In the genomic region with DNA sequence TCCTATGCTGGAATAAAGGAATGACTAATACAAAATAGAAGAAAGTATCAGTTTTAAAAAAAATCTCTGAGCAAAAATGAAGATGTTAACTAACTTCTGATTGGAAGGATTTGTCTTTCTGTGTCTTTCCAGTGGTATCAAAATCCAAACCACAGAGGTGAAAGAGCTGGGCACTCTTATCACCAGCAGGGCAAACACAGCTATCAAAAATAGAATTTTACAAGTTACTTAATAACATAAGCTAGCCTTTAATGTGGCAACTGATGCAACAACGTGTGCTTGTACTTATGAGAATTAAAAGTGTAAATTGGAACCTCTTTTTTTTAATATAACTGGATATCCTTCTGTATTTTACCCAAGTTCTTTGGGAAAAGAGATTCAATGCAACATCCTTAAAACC, we compare ENCODE assay signal across 45 mouse cellular contexts. TPM values are rescaled to one million over a fixed set of nuclear protein-coding genes. Genes with fewer than 3 reads are reported as not detected.
"Had no signal": no experiment of that assay in that cellular context is flagged by ENCODE, and none has a peak within 500 bp of the region (broad histone marks: within the 10 kb centered on the region; RNA-seq: fewer than 3 reads in every experiment).

No protein-coding gene starts in this region.

- H3K9ac ChIP-seq: limb, embryonic 12.5 days; limb, embryonic 13.5 days; limb, embryonic 15.5 days; liver, embryonic 13.5 days; liver, embryonic 14.5 days; liver, embryonic 15.5 days; lung, embryonic 14.5 days; lung, embryonic 15.5 days; midbrain, embryonic 12.5 days; midbrain, embryonic 13.5 days; midbrain, embryonic 15.5 days; neural tube, embryonic 12.5 days had no signal

- H3K4me3 ChIP-seq: left cerebral cortex, adult 2 months; limb, embryonic 10.5 days; limb, embryonic 12.5 days; limb, embryonic 13.5 days; limb, embryonic 15.5 days; liver, embryonic 13.5 days; liver, embryonic 15.5 days; lung, embryonic 15.5 days; megakaryocyte, embryonic 14.5 days; midbrain, embryonic 10.5 days; midbrain, embryonic 12.5 days; midbrain, embryonic 13.5 days; midbrain, embryonic 15.5 days; myocyte; neural tube, embryonic 12.5 days had no signal

- H3K27ac ChIP-seq: left cerebral cortex, adult 2 months; limb, embryonic 10.5 days; limb, embryonic 12.5 days; limb, embryonic 13.5 days; limb, embryonic 15.5 days; liver, embryonic 13.5 days; liver, embryonic 14.5 days; liver, embryonic 15.5 days; lung, embryonic 15.5 days; macrophage; midbrain, embryonic 10.5 days; midbrain, embryonic 12.5 days; midbrain, embryonic 13.5 days; midbrain, embryonic 15.5 days; neural tube, embryonic 12.5 days had no signal

- H3K4me2 ChIP-seq: limb, embryonic 12.5 days; limb, embryonic 13.5 days; limb, embryonic 15.5 days; liver, embryonic 13.5 days; liver, embryonic 15.5 days; lung, embryonic 14.5 days; lung, embryonic 15.5 days; midbrain, embryonic 11.5 days; midbrain, embryonic 12.5 days; midbrain, embryonic 13.5 days; midbrain, embryonic 15.5 days; neural tube, embryonic 12.5 days had no signal

- H3K36me3 ChIP-seq: limb, embryonic 10.5 days; limb, embryonic 12.5 days; limb, embryonic 13.5 days; limb, embryonic 15.5 days; liver, embryonic 13.5 days; liver, embryonic 15.5 days; lung, embryonic 15.5 days; midbrain, embryonic 10.5 days; midbrain, embryonic 12.5 days; midbrain, embryonic 13.5 days; midbrain, embryonic 15.5 days; neural tube, embryonic 12.5 days had no signal

- ATAC-seq: lung, postnatal 0 days; midbrain, embryonic 13.5 days; midbrain, embryonic 15.5 days; midbrain, embryonic 16.5 days had no signal

- DNase-seq: left cerebral cortex, postnatal 4 days; liver; liver, embryonic 13.5 days; lung, adult 18-20 months; lung, adult 2 months; lung, embryonic 14.5 days; lung, postnatal 10 days; lung, postnatal 14 days; lung, postnatal 36 days; lung, postnatal 4 days; midbrain, embryonic 14.5 days had no signal

- H3K4me1 ChIP-seq: limb, embryonic 10.5 days; limb, embryonic 12.5 days; limb, embryonic 13.5 days; limb, embryonic 15.5 days; liver, embryonic 15.5 days; lung, embryonic 15.5 days; megakaryocyte, embryonic 14.5 days; midbrain, embryonic 12.5 days; midbrain, embryonic 13.5 days; midbrain, embryonic 15.5 days; neural tube, embryonic 12.5 days had no signal

- H3K27me3 ChIP-seq: limb, embryonic 13.5 days; limb, embryonic 15.5 days; liver, embryonic 13.5 days; liver, embryonic 15.5 days; lung, embryonic 15.5 days; megakaryocyte, embryonic 14.5 days; midbrain, embryonic 12.5 days; midbrain, embryonic 13.5 days; midbrain, embryonic 15.5 days; neural tube, embryonic 12.5 days had no signal

- H3K9me3 ChIP-seq: limb, embryonic 10.5 days; limb, embryonic 12.5 days; limb, embryonic 13.5 days; limb, embryonic 15.5 days; liver, embryonic 13.5 days; liver, embryonic 15.5 days; lung, embryonic 15.5 days; megakaryocyte, embryonic 14.5 days; midbrain, embryonic 10.5 days; midbrain, embryonic 12.5 days; midbrain, embryonic 13.5 days; midbrain, embryonic 15.5 days; neural tube, embryonic 12.5 days had no signal

RNA-seq across cellular contexts. Expression of gene A1cf, which starts 27.4 kb away (rescaled TPM):
- total RNA-seq: left cerebral cortex, adult 18-20 months; left cerebral cortex, adult 2 months; left cerebral cortex, adult 8-10 months; left cerebral cortex, postnatal 10 days; left cerebral cortex, postnatal 14 days; left cerebral cortex, postnatal 25 days; left cerebral cortex, postnatal 36 days; left cerebral cortex, postnatal 4 days; megakaryocyte progenitor cell, adult 5-6 weeks; megakaryocyte, adult 5-6 weeks; megakaryocyte-erythroid progenitor cell, adult 5-6 weeks; midbrain, postnatal 0 days; monocyte, adult 5-6 weeks had no signal
- polyA plus RNA-seq: limb, embryonic 10.5 days; limb, embryonic 11.5 days; limb, embryonic 12.5 days; limb, embryonic 13.5 days; limb, embryonic 14.5 days; limb, embryonic 15.5 days; lung, adult 2 months; lung, embryonic 14.5 days; lung, embryonic 15.5 days; lung, embryonic 16.5 days; lung, postnatal 0 days; macrophage; midbrain, embryonic 10.5 days; midbrain, embryonic 11.5 days; midbrain, embryonic 12.5 days; midbrain, embryonic 13.5 days; midbrain, embryonic 14.5 days; midbrain, embryonic 15.5 days; midbrain, embryonic 16.5 days; midbrain, postnatal 0 days; myocyte; neural tube, embryonic 11.5 days; neural tube, embryonic 12.5 days had no signal
